Mouse (Mus musculus): ENCODE data around the gene Artn.

Gene Artn

DNA sequence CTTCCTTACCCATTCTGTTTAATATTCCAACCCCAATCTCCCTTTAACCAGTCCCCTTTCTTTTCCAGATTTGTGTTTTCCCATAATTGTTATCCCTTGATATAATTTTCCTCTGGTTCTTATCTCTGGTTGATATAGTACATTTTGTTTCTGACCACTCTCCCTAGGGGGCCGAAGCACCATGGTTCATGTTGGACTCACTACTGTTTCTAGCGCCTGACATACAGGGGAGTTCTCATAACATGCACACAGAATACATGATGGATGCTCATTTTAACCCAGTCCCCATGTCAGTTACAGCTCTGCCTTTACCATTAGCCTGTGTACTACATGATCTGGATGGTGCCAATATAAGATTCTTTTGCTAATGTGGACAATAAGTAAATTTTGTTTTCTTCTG is 41.6 kb downstream of the Artn start:
- no peak for DNase-seq

DNA sequence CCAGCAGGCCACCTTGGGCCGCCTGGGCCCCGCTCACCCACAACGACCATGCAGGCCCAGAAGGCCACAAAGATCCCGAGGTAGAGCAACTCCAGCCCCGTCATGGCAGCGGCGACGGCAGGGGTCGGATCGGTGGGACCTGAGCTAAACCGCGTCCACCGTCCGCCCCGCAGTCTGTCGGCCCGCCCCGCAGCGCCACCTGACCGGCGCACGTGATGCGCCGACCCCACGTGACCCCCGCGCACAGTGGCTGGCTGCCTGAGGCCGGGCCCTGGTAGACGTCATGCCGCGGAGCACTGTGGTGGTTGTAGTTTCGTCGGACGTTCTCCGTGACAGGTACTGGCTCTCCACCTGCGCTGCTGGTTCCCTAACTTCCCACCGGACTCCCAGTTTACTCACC is 42.4 kb downstream of the Artn start, which contains the start of gene Atp6v0b:
Gene Atp6v0b (minus strand): TSS at position 201 of the 400 bp plus-strand sequence.
- DNase-seq, result peak; percentile 94 to 95

DNA sequence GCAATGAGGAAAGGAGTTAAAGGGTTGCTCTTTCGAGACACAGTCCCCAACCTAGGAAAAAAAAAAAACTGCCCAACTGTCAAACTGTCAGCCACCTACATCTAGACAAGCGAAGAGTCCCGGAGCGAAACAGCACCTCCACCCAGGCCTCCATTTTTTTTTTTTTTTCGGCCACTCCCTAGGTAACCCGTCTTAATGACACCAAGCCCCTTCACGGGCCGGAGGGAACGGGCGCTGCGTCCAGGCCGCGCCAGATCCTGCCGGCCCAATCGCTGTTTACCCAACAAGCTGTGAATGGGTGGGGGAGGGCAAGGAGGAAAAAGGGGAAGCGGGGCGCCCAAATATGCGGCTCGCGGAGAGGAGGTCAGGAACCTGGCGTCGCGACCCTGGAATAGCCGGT is 42.9 kb downstream of the Artn start:
- DNase-seq, result peak in 1 of 2 experiments; percentile 55

DNA sequence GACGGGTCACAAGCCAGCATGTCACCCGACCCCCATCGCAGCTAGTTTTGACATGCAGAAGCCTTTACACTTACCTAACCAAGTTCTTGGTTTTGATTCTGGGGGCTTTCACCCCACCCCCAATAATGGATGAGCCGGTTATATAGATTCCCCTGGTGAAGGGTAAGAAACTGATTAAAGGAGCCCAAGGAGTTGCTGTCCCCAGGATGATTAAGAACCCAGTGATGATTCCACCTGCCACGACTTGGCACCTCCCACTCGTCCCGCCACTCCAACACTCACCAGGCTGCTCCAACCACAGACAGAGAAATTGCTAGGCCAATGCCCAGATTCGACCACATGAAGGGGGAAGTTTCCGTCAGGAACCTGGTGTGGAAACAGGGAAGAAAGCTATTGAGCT is 43.6 kb downstream of the Artn start:
- no peak for DNase-seq

DNA sequence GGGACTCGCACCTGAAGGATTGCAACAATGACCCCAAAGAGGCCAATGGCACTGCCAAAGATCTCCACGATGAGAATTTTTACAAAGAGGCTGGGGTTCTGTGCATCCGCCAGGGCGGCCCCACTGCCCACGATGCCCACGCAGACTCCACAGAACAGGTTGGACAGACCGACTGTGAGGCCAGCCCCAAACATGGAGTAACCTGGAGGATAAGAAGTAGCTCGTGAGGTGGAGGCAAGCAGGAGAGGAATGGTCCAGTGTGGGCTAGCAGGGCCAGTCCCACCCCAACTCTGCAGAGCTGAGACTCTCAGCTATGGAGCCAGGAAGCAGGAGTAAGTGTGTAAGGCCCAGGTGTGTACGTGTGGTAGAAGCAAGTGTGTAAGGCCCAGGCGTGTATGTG is 44.5 kb downstream of the Artn start:
- no peak for DNase-seq

DNA sequence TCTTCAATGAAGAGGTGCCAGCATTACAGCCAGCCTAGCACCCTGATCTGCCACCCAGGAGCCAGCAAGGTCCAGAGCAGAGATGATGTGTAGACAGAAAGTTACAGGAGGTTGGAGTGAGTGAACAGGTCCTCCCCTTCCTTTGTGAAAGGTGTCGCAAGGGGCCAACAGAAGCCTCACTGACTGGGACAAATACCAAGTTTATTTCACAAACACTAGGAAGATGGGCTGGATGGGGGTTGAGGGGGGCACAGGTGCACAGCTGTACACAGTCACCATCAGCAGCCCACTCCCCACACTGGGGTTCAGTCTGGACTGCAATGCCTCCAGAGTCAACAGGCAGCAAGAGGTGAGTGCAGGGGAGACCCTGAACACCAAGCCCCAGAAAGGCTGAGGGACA is 45.4 kb downstream of the Artn start:
- no peak for DNase-seq

DNA sequence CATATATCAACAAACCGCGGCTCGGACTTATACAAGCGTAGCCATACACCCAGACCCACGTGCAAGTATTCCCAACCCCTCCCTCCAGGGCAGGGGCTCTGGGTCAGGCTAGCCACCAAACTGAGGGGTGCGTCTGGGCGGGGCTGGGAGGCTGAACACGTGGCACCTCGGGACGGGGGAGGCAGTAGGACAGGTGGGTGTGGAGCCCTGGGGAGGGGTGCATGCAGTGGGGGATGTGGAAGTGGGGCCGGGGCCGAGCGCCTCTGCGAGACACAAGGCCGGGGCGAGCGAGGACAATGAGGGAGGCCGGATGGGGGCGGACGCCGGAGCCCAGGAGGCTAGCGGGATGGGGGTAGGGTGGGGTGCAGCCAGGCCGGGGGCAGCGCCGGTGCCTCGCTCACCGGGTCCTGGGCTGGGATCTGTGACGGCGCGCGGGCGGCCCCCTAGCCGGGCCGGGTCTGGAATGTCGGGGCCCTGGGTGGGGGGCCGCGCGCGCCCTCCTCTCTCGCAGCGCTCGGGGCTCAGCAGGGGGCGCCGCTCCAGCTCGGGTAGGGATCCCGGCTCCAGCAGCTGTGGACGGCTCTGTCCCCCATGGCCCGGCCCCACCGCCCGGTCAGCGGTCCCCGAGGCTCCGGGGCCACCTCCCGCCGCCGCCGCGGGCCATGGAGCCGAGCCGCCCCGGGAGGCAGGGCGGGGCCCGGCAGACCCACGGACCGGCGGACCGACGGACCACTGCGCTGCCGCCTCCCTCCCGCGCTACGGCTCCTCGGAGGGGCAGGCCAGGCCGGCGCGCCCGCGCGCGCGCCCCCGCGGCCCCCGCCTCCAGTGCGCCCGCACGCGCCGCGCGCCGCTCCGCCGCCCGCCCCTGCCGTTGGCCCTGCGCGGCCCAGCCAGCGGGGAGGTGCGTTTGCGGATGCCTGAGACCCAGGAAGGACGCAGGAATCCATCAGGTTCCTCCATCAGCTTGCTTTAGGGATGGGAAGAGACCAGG is 46.6 kb downstream of the Artn start, which contains the start of gene B4galt2:
Gene B4galt2 (minus strand): TSS at position 787 of the 991 bp plus-strand sequence.
- DNase-seq, result peak; percentile 67 to 79

DNA sequence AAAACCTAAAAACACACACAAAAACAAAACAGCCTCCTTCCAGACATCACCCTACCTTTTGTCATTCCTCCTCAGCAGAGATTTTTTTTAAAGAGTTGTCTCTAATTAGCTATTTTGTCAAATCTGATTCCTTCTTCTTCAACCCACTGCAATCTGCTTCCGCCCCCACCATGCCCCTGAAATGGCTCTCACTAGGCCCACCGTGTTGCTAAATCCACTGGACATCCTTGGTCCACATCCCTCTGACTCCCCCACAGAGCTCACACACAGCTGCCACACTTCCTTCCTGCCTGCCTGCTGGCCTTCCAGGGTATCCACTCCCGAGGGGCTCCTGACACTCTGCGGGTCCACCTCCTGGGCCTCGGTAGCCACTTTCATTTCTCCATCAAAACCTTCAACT is 50.9 kb downstream of the Artn start:
- no peak for DNase-seq

DNA sequence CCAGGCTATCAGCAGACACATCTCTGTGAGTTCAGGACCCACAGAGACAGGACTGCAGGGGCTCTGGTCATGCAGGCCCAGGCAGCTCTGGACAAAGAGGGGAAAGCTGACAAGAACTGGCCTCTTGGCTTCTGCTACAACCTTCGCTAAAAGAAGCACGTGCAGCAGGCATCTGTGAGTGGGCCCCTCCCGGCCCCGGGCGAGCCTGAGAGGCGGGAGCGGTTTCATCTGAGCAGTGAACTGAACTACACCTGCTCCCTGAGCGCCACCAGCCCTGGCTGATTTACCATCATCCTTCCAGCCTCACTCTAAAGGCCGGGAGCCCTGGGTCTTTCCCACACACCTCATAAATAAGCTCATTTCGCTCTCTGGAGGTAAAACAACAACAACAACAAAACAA is 51.3 kb downstream of the Artn start:
- DNase-seq, result no peak
